Mouse (Mus musculus): ENCODE data around the gene Tmem114.

GRCm38 (mm10) chr16:8458391-8458790, 33.5 kb upstream of the Tmem114 start:
- no peak for TF ChIP-seq CTCF (conservative IDR thresholded peaks at IDR 0.05; ENCODE audit: insufficient read depth, insufficient read length, low read depth, low read length)
- TF ChIP-seq POLR2A (IDR thresholded peaks at IDR 0.05; ENCODE audit: low read depth, low read length): no peak

All from kidney, adult 2 months (tissue).